Mouse (Mus musculus) hindbrain, embryonic 13.5 days (tissue): ENCODE data around the gene Gm26558. TPM values are rescaled to one million over a fixed set of nuclear protein-coding genes. Genes with fewer than 3 reads are reported as not detected.
A peak's percentile ranks its signal among the peaks of the same experiment; 100 is the strongest.

Experiments
- ATAC-seq: fragments of 200-750 bp; cut with Nextera tagmentation; 2 replicates; pipeline ENCODE4 v1.8.0; 2017; ENCODE audit warnings: moderate TSS enrichment; ENCODE audit not compliant: low FRiP score
- H3K27ac ChIP-seq: fragments of 300-500 bp; sonication (generic); 2 replicates; pipeline ENCODE4 v1.5.1; 2015; ENCODE audit warnings: inconsistent platforms, mild to moderate bottlenecking, moderate library complexity
- H3K27me3 ChIP-seq: fragments of 300-500 bp; sonication (generic); 2 replicates; pipeline ENCODE4 v1.6.1; 2015; ENCODE audit warnings: mild to moderate bottlenecking, inconsistent platforms
- H3K36me3 ChIP-seq: fragments of 300-500 bp; sonication (generic); 2 replicates; pipeline ENCODE4 v1.6.1; 2015; ENCODE audit warnings: mild to moderate bottlenecking, inconsistent platforms
- H3K4me1 ChIP-seq: fragments of 300-500 bp; sonication (generic); replicated peaks from 2 replicates; pipeline ENCODE4 v1.6.1; 2015; ENCODE audit warnings: inconsistent platforms
- H3K4me2 ChIP-seq: fragments of 300-500 bp; sonication (generic); 2 replicates; pipeline ENCODE4 v1.6.1; 2015; ENCODE audit warnings: inconsistent platforms, mild to moderate bottlenecking, moderate library complexity
- H3K4me3 ChIP-seq: fragments of 300-500 bp; sonication (generic); 2 replicates; pipeline ENCODE4 v1.5.1; 2015; ENCODE audit warnings: mild to moderate bottlenecking, inconsistent platforms
- H3K9ac ChIP-seq: fragments of 300-500 bp; sonication (generic); 2 replicates; pipeline ENCODE4 v1.6.1; 2015; ENCODE audit warnings: mild to moderate bottlenecking, inconsistent platforms
- H3K9me3 ChIP-seq: fragments of 300-500 bp; sonication (generic); 2 replicates; pipeline ENCODE4 v1.6.1; 2016; ENCODE audit warnings: inconsistent platforms
- WGBS: fragments of 180-500 bp; shearing (Covaris S2); methylation state at CpG from one replicate; pipeline ENCODE4 v1.1.7; 2015; 5-methylcytosine and 5-hydroxymethylcytosine counted together
- polyA plus RNA-seq: library from polyadenylated mRNA; unstranded; fragments of >200 nt; fragmentation: Nextera tagmentation; extraction: Ambion mirVana; gene quantifications from 2 replicates; pipeline ENCODE4 v1.2.1, GENCODE M21; 2015

Gm26558 gene
- 3.1 and 3.7 TPM in 2 replicates for polyA plus RNA-seq

DNA sequence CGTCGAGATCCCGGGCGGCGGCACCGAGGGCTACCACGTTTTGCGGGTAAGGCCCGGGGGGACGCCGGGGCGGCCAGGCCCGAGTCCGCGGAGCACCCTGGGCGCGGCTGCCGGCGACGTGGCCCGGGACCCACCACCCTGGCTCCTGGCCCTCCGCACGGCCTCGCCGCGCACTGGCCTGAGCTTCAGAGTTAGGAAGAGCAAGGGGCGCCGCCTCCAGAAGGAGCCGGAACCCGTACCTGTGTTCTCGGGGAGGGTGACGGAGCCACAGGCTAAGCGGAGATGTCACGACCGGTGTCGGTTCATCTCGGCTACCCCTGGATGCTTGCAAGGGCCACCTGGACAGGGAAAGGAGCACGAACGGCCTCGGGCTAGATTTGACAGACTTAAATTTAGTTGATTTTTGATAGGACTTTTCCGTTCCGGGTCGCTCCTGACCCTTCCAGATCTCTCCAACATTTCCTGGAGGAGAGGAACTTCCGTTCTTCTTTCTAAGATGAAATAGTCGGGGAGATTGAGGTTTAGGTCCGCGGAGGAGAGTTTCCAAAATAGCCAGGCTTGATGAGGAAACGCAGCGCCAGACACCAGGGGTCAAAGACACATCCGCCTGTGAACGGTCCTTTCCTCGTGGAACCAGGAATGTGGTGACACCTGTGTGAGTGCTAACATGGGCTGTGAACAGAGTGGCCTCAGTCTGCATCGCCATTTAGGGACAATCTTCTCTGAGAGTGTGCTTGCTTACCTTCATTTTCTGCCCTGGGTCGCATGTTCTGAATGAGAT lies at the start of gene Gm26558:
Gene Gm26558 (minus strand): TSS at position 394 of the 781 bp plus-strand sequence.
- ATAC-seq = peak; percentile 80
- no peaks in the 10 kb centered on the region for H3K27me3 ChIP-seq
- peak within 1 kb of the TSS; percentile 92 for H3K4me3 ChIP-seq

DNA sequence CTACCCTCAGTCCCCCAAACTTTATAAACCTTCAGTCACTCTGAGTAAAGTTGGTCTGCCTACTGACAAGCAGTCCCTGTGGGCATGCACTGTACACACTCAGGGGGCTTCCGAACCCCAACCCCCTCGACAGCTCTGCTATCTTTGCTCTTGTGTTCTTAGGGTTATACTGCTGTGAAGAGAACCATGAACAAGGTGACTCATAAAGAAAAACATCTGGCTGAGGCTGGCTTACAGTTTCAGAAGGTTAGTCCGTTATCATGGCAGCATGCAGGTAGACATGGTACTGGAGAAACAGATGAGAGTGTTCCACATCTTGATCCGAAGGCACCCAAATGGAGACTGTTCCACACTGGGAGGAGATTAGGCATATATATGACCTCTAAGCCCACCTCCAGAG lies 49.0 kb upstream of the Gm26558 start:
- ATAC-seq = no peak
- WGBS = 96% methylated on average over 4 of the region's 4 CpGs
- Histone ChIP-seq H3K27me3 (no peaks in the 10 kb centered on the region), H3K4me2 (no peak overlapping the region), H3K9ac (no peak overlapping the region), H3K4me1 (no peaks in the 10 kb centered on the region), H3K9me3 (no peaks in the 10 kb centered on the region), H3K27ac (no peak overlapping the region), H3K4me3 (no peak overlapping the region), H3K36me3 (peaks cover 47% of the 10 kb centered on the region)

More for the DNA sequence above, at the start of gene Gm26558:
- Histone ChIP-seq H3K36me3 (no peaks in the 10 kb centered on the region), H3K27ac (peak within 1 kb of the TSS; percentile 92), H3K4me1 (peaks cover 23% of the 10 kb centered on the region), H3K4me2 (peak within 1 kb of the TSS; percentile 87), H3K9me3 (no peaks in the 10 kb centered on the region), H3K9ac (peak within 1 kb of the TSS; percentile 95)
- WGBS = under 1% methylated on average over 54 of the region's 54 CpGs

DNA sequence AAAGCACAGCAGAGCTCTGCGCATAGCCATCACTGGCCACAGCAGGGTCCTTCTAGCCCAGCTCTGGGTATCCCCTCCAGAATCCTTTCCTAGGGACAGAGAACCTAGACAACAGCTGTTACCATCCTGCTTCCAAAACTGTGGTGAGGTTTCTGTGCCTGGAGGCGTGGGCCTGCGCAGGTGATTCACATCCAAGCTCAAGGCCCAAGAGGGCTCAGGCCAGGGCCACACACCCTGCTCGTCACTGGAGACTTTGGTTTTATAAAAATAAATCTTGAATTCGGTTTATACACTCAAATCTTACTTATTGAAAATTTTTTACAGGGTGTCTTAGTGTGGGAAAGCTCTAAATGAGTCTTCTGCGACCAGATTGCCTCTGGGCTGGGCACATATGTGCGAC lies 48.3 kb upstream of the Gm26558 start:
- H3K27me3 ChIP-seq = no peaks in the 10 kb centered on the region
- 95% methylated on average over 7 of the region's 7 CpGs for WGBS
- ATAC-seq = no peak

DNA sequence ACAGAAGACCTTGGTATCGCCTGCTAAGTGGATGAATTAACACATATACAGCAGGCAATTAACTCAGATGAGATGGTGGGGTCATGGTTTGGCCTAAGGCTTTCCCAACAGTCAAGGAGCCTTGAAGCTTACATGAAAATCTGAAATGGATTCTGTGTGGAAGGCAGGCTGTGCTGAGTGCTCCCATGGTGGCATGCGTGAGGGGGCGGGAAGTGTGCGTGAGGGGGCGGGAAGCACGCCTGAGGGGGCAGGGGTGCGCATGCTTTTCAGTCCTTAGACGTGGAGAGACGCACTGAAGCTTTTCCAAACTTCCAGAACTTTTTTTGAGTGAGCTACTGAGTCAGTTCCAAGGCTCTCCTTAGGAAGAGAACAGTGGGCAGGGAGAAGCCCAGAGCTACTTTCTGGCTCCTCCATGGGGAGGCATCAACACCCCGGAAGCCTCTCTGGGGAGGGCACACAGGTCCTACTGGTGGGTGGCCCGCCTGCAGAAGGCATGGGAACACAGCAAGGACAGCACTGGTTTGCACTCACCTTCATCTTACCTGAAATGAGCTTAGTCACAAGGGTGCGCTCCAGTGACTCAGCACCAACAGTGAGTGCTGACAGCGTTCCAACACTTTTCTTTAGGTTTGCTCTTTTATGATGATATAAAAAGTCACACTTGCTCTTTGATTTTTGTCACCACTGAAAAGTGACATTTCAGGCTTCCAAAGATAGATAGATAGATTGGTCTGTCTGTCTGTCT lies 47.2 kb upstream of the Gm26558 start:
- ATAC-seq = no peak
- no peak overlapping the region for H3K4me3 ChIP-seq
- no peak overlapping the region for H3K27ac ChIP-seq
- 85% methylated on average over 13 of the region's 13 CpGs for WGBS
- peaks cover 10% of the 10 kb centered on the region; the same call in 1 of the 2 replicates for H3K4me1 ChIP-seq
- H3K36me3 ChIP-seq = peaks cover 31% of the 10 kb centered on the region
- H3K9ac ChIP-seq = no peak overlapping the region
- 0 out of 2 replicates have a peak, but pooled peaks cover 5% of the 10 kb centered on the region for H3K27me3 ChIP-seq
- no peaks in the 10 kb centered on the region for H3K9me3 ChIP-seq
- no peak overlapping the region for H3K4me2 ChIP-seq

More for the DNA sequence above, 48.3 kb upstream of the Gm26558 start:
- Histone ChIP-seq H3K27ac (no peak overlapping the region), H3K4me1 (0 out of 2 replicates have a peak, but pooled peaks cover 1% of the 10 kb centered on the region), H3K9me3 (no peaks in the 10 kb centered on the region), H3K4me2 (no peak overlapping the region), H3K4me3 (no peak overlapping the region), H3K36me3 (peaks cover 40% of the 10 kb centered on the region), H3K9ac (no peak overlapping the region)

DNA sequence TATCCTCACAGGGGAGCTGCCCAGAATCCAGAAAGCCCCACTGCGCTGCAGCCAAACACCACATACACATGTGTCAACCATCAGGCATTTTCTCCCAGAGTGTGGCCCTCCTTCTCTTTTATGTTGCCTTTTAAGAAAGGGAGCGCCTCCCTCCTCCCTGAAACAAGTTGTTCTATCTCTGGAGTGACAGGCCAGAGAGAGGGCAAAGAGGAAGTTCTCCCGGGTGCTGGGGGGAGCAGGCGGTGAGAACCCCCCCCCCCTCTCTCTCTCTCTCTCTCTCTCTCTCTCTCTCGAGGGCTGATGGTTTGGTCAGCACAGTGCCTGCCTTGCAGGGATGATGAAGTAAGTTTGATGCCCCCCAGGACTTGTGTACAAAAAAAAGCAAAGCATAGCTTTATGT lies 40.5 kb upstream of the Gm26558 start:
- H3K27me3 ChIP-seq = 0 out of 2 replicates have a peak, but pooled peaks cover 5% of the 10 kb centered on the region
- H3K36me3 ChIP-seq = no peaks in the 10 kb centered on the region
- ATAC-seq = no peak
- H3K4me3 ChIP-seq = no peak overlapping the region
- H3K27ac ChIP-seq = no peak overlapping the region
- WGBS = 29% methylated on average over 4 of the region's 5 CpGs
- no peak overlapping the region for H3K4me2 ChIP-seq
- no peak overlapping the region for H3K9ac ChIP-seq
- no peaks in the 10 kb centered on the region for H3K9me3 ChIP-seq
- H3K4me1 ChIP-seq = peaks cover 10% of the 10 kb centered on the region; the same call in 1 of the 2 replicates

DNA sequence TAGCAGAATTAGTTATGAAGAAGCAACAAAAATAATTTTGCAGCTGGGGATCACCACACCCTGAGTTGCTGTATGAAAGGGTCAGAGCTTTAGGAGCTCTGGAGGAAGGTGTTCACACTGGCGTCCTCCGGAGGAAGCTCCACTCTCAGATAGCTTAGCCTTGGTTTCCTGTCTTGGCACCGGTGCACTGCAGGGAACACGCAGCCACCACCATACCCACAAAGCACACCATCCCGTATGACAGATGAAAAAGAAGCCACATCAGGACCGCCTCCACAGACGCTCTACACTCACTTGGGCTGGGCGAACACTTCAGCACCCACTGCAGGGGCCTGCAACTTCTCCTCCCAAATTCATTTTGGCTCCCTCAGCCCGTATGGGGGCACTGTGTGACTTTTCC lies 39.7 kb upstream of the Gm26558 start:
- ATAC-seq = no peak
- H3K4me2 ChIP-seq = no peak overlapping the region
- H3K4me3 ChIP-seq = no peak overlapping the region
- WGBS = 71% methylated on average over 9 of the region's 9 CpGs
- H3K9me3 ChIP-seq = no peaks in the 10 kb centered on the region
- H3K27me3 ChIP-seq = 0 out of 2 replicates have a peak, but pooled peaks cover 5% of the 10 kb centered on the region
- no peaks in the 10 kb centered on the region for H3K36me3 ChIP-seq
- peaks cover 10% of the 10 kb centered on the region; the same call in 1 of the 2 replicates for H3K4me1 ChIP-seq
- no peak overlapping the region for H3K9ac ChIP-seq
- no peak overlapping the region for H3K27ac ChIP-seq

DNA sequence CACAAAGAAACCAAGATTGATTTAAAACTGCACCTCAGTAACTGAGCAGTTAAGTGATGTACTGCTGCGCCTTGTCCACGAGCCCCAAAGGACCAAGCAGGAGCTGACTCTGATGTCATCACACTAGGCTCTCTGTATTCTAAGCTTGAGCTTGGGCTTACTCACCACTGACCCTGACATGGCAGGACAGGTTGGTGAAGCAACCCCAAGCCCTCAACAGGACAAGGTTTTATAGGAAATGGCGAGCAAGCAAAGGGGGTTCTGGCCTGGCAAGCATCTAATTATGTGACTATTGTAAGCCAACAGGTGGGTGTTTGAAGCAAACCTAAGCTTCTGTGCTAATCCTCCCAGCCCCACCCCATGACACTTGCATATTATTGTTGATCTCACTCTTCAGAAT lies 38.9 kb upstream of the Gm26558 start:
- no peak overlapping the region for H3K4me3 ChIP-seq
- H3K27ac ChIP-seq = no peak overlapping the region
- H3K9ac ChIP-seq = no peak overlapping the region
- 90% methylated on average over 3 of the region's 3 CpGs for WGBS
- H3K27me3 ChIP-seq = 0 out of 2 replicates have a peak, but pooled peaks cover 5% of the 10 kb centered on the region
- H3K4me1 ChIP-seq = peaks cover 10% of the 10 kb centered on the region; the same call in 1 of the 2 replicates
- H3K36me3 ChIP-seq = no peaks in the 10 kb centered on the region
- no peaks in the 10 kb centered on the region for H3K9me3 ChIP-seq
- ATAC-seq = no peak
- H3K4me2 ChIP-seq = no peak overlapping the region

DNA sequence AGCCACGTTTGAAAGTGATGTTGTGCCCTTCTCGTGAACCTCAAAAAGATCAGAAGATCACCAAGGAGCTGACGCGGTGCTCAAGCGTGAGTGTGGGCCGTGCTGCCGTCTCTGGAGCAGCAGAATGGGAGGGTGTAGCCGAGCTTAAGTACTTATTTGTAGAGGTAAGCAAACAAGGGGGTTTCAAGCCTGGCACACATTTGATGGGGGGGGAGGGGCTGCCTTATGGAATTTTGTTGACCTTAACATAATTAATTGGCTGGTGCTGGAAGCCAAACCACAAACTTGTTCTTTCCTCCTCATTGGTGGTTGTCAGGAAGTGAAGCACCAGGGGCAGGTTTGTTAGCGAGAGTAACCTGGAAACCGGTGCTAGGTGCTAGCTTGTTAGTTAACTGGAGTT lies 33.8 kb upstream of the Gm26558 start:
- WGBS = 94% methylated on average over 10 of the region's 10 CpGs
- Histone ChIP-seq H3K4me3 (no peak overlapping the region), H3K4me1 (no peaks in the 10 kb centered on the region), H3K9ac (no peak overlapping the region), H3K27me3 (no peaks in the 10 kb centered on the region), H3K9me3 (no peaks in the 10 kb centered on the region), H3K36me3 (peaks cover 26% of the 10 kb centered on the region), H3K4me2 (no peak overlapping the region), H3K27ac (no peak overlapping the region)
- no peak for ATAC-seq

DNA sequence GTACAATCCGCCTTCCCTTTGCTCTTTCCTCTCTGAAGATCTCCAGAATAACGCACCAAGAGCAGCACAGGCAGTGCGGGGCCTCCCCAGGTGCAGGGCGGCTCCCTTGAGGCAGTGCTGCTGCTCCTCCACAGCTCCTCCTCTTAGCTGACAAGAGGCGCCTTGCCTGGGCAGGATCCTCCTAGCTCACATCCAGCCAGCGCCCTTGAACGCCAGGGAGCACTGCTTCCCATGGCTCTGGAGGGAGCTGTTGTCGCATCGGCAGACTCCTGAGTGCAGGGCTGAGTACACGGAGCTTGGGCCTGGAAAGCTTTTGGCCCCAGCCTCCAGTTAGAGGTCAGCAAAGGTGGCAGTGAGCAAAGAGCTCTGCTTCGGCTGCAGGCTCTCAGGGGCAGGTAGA lies 28.3 kb upstream of the Gm26558 start:
- Histone ChIP-seq H3K4me3 (no peak overlapping the region), H3K9me3 (no peaks in the 10 kb centered on the region), H3K27ac (no peak overlapping the region), H3K4me1 (no peaks in the 10 kb centered on the region), H3K9ac (no peak overlapping the region), H3K36me3 (peaks cover 81% of the 10 kb centered on the region), H3K4me2 (no peak overlapping the region), H3K27me3 (no peaks in the 10 kb centered on the region)
- WGBS = 83% methylated on average over 11 of the region's 11 CpGs
- ATAC-seq = no peak

DNA sequence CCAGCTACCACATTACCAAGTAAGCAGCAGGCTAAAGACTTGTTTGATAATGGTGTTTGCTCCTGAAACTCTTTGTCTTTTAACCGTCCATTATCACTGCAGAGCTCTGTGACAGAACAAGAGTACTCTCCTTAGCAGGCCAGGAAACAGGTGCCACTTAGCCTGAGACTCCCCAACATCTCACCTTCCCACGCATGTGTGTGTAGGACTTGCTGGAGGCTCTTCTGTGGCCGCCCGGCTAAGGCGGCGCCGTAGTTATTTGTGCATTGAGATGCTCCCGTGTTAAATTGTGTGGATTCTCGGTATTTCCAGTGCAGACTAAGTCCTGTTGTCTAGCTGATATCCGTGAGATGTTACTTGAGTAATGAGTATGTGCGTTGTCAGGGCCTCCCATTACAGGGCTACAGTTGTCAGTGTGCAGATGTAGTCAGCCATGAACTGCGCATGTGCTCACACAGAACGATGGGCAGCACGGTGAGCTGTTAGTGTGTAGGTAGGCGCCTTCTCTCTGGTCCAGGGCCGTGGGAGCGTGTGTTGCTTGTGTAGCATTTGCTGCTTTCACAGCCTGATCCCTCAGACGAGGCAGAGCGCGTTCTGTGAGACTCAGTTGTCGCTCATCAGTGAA lies 26.7 kb upstream of the Gm26558 start:
- WGBS = 91% methylated on average over 21 of the region's 21 CpGs
- no peak overlapping the region for H3K27ac ChIP-seq
- no peak overlapping the region for H3K4me2 ChIP-seq
- no peak for ATAC-seq
- no peaks in the 10 kb centered on the region for H3K27me3 ChIP-seq
- H3K9me3 ChIP-seq = no peaks in the 10 kb centered on the region
- H3K4me1 ChIP-seq = no peaks in the 10 kb centered on the region
- H3K4me3 ChIP-seq = no peak overlapping the region
- no peak overlapping the region for H3K9ac ChIP-seq
- H3K36me3 ChIP-seq = peaks cover 96% of the 10 kb centered on the region

DNA sequence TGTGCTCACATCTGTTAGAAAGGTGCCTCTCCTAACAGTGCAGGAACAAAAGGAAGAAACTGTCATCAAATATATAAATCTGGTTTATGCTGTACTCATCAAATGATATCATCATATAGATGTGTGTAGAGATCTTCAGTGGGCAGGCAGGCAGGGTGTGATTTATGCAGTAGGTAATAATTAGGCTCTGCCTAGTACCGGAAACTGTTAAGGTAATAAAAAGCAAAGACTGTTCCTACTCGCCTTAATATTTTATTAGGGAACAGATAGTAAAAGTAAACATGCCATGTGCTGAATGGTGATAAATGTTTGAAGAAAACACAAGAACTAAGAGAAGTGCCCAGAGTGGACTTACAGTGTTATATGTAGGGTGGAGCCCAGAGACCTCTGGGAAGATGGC lies 20.4 kb upstream of the Gm26558 start:
- H3K4me1 ChIP-seq = no peaks in the 10 kb centered on the region
- H3K36me3 ChIP-seq = peaks cover 88% of the 10 kb centered on the region
- no peak overlapping the region for H3K4me3 ChIP-seq
- WGBS = 84% methylated on average over 2 of the region's 2 CpGs
- no peak for ATAC-seq
- H3K27me3 ChIP-seq = no peaks in the 10 kb centered on the region
- H3K4me2 ChIP-seq = no peak overlapping the region
- H3K27ac ChIP-seq = no peak overlapping the region
- no peak overlapping the region for H3K9ac ChIP-seq
- H3K9me3 ChIP-seq = no peaks in the 10 kb centered on the region

DNA sequence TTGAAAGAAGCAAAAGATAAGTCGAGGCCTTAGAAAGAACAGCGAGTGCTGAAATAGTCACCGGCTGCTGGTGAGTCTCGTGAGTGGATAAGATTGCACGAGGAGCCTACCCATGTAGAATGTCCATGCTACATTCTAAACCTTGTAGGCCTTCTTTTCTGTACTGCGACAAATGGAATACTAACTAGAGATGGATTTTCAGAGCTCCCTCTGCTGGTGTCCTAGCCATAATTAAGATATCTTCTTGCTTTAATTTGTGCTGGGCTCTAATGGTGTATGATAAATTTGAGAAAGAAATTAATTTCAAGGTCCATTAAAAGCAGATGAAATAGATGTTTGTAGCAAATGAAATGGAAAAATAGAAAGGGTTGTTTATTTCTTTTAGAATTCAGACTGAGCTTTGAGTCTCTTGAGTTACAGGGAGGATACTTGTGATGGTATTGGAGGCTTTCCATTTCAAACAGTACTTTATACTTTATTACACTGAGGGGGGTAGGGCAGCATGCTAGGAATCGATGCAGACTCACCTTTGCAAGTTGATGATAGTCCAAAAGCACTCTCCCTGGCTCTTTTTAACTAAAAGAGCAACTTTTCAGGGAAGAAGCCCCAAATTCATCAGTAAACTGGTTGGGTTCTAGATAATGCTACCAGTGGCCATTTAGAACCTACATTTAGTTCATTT lies 11.7 kb upstream of the Gm26558 start:
- Histone ChIP-seq H3K27ac (no peak overlapping the region), H3K27me3 (no peaks in the 10 kb centered on the region), H3K4me3 (no peak overlapping the region), H3K9ac (no peak overlapping the region), H3K4me2 (no peak overlapping the region), H3K4me1 (no peaks in the 10 kb centered on the region), H3K9me3 (no peaks in the 10 kb centered on the region), H3K36me3 (peaks cover 7% of the 10 kb centered on the region)
- ATAC-seq = no peak
- 82% methylated on average over 7 of the region's 7 CpGs for WGBS
